Mouse (Mus musculus): ENCODE results near the gene Bbox1. TPM values are rescaled to one million over a fixed set of nuclear protein-coding genes. Genes with fewer than 3 reads are reported as not detected.

Bbox1 gene
- not detected in 2 replicates for polyA plus RNA-seq (2016; fragmentation: Nextera tagmentation; extraction: Ambion mirVana)

DNA sequence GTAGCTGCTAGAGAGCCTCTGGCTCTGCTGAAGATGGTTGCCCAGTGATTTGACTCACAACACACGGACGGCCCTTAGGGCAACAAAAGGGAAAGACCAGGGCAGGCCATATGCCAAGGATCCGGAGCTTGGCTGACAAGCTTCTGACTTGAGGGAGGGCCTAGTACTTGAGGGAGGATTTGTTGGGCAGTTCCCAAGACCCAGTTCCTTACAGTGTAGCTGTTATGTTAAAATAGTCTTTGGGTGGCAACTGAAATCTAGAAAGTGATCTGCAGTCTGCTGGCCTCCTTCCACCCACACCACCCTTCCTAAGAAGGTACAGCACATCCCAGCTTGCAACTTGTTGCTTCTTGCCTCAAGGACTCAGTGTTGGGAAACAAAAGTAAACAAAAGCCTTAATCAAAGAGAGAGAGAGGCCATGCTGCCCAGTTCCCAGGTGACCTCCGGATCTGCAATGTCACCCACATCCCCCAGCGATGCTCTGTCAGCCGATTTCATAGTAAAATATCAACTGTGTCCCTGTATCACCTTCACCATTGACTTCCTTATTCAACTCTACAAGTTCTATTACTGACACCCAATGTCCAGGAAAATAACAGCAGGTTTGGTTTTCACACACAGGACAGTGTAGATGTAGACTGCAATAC, at the start of gene Bbox1:
Bbox1 (minus strand) TSS at position 52 of the 647 bp plus-strand sequence.
- WGBS = 84% methylated on average over 6 of the region's 6 CpGs
- no peaks in the 10 kb centered on the region for H3K27me3 ChIP-seq (ENCODE audit: insufficient read depth, poor library complexity, severe bottlenecking)
- no peak within 1 kb of the TSS for H3K27ac ChIP-seq
- DNase-seq (ENCODE audit: low spot score) = no peak
- H3K9me3 ChIP-seq = no peaks in the 10 kb centered on the region
- no peaks in the 10 kb centered on the region for H3K36me3 ChIP-seq
- no peaks in the 10 kb centered on the region for H3K4me1 ChIP-seq (replicated peaks)
- H3K4me3 ChIP-seq = no peak within 1 kb of the TSS

DNA sequence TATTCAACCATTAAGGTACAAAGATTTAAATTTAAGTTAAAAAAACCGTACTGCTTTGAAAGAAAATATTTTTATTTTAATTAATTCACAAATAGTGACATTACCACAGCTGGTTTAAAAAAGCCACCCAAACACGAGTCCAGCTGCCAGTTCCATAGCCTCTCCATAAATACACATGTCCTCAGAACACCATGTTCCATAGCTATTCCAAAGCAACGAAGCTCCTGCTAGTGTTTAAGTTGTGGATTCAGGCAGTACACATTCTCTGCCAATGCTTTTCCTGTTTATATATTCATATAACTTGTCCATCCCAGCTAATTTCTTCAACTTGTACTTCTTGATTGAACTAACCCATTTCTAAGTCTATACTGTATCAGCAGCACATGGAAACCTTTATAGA, 49.5 kb upstream of the Bbox1 start:
- Histone ChIP-seq H3K36me3 (no peaks in the 10 kb centered on the region), H3K4me1 (replicated peaks) (peaks cover 25% of the 10 kb centered on the region), H3K27ac (no peak overlapping the region), H3K9me3 (no peaks in the 10 kb centered on the region), H3K4me3 (no peak overlapping the region), H3K27me3 (ENCODE audit: insufficient read depth, poor library complexity, severe bottlenecking) (peaks cover 6% of the 10 kb centered on the region)
- WGBS = 83% methylated on average over 3 of the region's 3 CpGs
- DNase-seq (ENCODE audit: low spot score) = no peak

DNA sequence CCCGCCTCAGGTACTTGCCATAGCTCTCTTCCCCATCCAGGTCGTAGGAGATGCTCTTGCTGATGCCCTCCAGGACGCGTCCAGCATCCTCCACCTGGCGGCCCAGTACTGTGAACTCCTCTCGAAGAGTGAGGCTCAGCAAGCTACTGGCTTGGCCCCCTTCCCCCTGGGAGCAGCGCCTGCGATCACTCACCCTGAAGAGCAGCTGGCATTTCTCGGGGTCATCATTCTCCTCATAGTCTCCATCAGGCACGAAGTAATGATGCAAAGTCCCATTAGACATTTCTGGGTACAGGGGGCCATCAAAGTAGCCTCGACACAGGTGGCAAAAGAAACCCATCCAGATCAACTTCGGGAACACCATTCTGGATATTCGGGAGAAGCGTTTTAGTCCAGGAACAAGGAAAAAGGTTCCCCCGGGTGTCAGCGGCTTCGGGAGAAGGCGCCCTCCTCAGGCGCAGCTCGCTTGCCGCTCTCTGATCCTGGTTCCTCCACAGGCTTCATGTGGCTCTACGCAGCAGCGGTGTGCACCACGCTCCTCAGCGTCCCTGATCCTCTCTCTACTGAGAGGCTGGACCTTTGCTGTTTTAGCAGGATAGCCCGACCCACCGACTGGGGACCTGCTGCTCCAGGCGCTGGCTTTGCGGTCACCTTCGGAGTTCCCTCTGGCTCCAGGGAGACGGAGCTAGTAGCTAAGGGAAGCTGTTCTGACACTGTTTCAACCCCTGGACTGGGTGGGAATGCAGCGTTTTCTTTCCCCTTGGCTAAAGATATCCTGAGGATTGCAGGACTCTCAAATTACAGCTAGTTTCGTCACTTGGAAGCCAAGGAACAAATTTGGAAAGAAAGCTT, 48.3 kb upstream of the Bbox1 start, which contains the start of gene Fibin:
Fibin (minus strand) TSS at position 752 of the 852 bp plus-strand sequence.
- 2% methylated on average over 33 of the region's 33 CpGs for WGBS
- Histone ChIP-seq H3K4me3 (peak within 1 kb of the TSS; percentile 59), H3K27me3 (ENCODE audit: insufficient read depth, poor library complexity, severe bottlenecking) (peaks cover 6% of the 10 kb centered on the region), H3K9me3 (no peaks in the 10 kb centered on the region), H3K27ac (peak within 1 kb of the TSS; percentile 81), H3K36me3 (no peaks in the 10 kb centered on the region), H3K4me1 (replicated peaks) (peaks cover 25% of the 10 kb centered on the region)
- DNase-seq (ENCODE audit: low spot score) = peak; percentile 65

DNA sequence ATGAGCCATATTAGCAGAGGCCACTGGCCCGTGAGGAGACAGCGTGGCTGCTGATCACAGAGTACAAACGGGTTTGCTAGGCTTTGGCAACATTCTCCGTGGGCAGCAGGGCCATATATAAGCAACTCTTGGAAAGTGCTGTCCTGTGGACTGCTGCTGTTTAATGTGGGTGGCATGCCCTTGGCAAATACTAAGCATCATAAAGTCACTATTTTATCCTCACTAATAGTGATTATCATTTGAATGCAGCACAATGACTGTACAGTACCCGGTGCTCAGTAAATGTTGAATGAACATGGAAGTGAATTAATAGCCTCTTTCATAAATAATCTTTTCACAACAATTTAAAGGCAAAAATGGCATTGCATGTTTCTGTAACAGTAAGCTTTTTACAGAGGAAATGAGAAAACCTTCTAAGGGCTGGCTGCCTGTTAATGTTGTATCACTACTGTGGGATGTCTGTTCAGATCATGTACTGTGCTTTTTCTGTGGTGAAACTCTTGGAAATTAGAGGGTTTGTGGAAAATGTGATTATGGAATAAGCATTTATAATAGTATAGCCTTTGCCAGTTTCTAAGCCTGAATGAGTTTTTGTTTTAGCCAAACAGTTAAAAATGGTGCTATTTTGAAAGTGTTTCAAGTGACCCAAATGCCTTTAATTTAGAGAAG, 39.1 kb upstream of the Bbox1 start:
- Histone ChIP-seq H3K4me3 (no peak overlapping the region), H3K4me1 (replicated peaks) (peaks cover 5% of the 10 kb centered on the region), H3K36me3 (no peaks in the 10 kb centered on the region), H3K27ac (no peak overlapping the region), H3K27me3 (ENCODE audit: insufficient read depth, poor library complexity, severe bottlenecking) (no peaks in the 10 kb centered on the region), H3K9me3 (no peaks in the 10 kb centered on the region)
- no peak for DNase-seq (ENCODE audit: low spot score)
- 88% methylated on average over 5 of the region's 5 CpGs for WGBS

DNA sequence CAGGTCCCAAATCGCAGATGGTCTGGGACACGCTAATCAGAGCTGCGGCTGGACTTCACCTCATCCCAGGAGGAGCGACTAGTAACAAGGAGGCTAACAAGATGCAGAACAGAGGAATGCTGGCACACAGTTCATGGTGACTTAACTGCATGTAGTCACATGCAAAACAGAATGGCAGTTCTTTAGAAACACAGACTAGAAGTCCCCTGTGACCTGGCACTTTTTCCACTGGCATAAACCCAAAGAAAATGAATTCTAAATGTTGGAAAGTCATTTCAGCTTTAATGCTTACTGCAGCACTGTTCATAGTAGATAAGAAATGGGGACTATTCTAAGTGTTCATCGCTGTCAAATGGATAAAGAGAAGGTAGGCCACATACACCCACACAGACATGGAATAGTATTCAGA, 37.5 kb upstream of the Bbox1 start:
- Histone ChIP-seq H3K4me3 (no peak overlapping the region), H3K27ac (no peak overlapping the region), H3K9me3 (no peaks in the 10 kb centered on the region), H3K4me1 (replicated peaks) (peaks cover 5% of the 10 kb centered on the region), H3K27me3 (ENCODE audit: insufficient read depth, poor library complexity, severe bottlenecking) (no peaks in the 10 kb centered on the region), H3K36me3 (no peaks in the 10 kb centered on the region)
- 40% methylated on average over 5 of the region's 5 CpGs for WGBS
- no peak for DNase-seq (ENCODE audit: low spot score)

DNA sequence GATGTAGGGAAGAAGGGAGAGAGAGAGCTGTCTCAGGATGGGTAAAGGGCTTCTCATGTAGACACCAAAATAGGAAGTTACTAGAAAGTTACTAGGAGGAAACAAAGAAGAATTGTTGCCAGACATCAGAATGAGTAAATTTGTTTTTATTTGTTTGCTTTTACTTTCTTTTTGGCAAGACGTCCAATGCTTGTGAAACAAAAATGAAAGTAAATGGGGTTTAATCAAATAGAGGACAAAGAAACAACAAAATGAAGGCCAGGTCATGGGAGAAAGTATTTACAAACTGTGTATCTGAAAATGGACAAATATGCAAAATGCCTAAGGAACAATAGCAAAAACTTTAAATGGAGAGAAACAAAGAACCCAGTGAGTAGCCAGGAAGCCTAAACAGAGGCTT, 37.0 kb upstream of the Bbox1 start:
- Histone ChIP-seq H3K4me1 (replicated peaks) (peaks cover 5% of the 10 kb centered on the region), H3K27me3 (ENCODE audit: insufficient read depth, poor library complexity, severe bottlenecking) (no peaks in the 10 kb centered on the region), H3K4me3 (no peak overlapping the region), H3K27ac (no peak overlapping the region), H3K36me3 (no peaks in the 10 kb centered on the region), H3K9me3 (no peaks in the 10 kb centered on the region)
- DNase-seq (ENCODE audit: low spot score) = no peak
- 52% methylated on average over 1 of the region's 1 CpGs for WGBS

DNA sequence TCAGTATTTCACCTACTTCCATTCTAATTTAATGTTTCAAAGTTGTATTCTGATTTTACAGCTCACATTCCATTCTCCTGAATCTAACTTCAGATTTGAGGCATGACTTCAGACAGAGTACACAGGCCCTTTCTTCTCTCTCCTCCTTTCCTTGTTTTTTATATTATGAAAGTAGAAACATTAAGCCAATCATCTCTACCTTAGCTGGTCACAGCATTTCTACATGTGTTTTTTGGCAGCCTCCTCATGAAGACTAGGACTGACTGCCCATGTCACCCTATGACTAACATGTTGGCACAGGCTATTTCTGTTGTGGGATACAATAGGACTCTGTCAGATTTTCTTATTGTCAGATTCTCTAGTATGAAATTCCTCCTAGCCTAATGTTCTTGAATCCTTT, 14.6 kb upstream of the Bbox1 start:
- no peaks in the 10 kb centered on the region for H3K4me1 ChIP-seq (replicated peaks)
- H3K36me3 ChIP-seq = no peaks in the 10 kb centered on the region
- H3K4me3 ChIP-seq = no peak overlapping the region
- H3K27me3 ChIP-seq (ENCODE audit: insufficient read depth, poor library complexity, severe bottlenecking) = no peaks in the 10 kb centered on the region
- no peak for DNase-seq (ENCODE audit: low spot score)
- H3K27ac ChIP-seq = no peak overlapping the region
- no peaks in the 10 kb centered on the region for H3K9me3 ChIP-seq

DNA sequence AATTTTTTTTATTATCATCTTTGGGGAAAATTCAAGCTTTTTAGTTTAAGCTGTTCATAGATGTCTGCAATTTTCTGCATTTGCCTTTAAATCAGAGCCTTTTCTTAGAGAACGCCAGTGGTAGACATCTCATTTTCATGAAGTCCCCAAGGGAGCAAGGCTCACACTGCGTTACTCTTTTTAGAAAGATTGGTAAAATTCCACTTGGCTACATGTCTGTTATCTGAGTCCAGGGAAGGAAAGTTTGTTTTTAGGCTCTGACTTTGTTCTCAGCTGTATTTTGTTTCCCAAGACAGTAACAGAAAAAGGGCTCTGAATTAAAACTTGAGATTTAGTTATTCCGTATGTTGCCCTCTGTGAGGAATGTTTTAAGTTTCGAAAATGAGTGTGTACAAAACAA, 5.6 kb upstream of the Bbox1 start:
- no peak for DNase-seq (ENCODE audit: low spot score)
- WGBS = 73% methylated on average over 4 of the region's 4 CpGs
- Histone ChIP-seq H3K27ac (no peak overlapping the region), H3K9me3 (no peaks in the 10 kb centered on the region), H3K4me1 (replicated peaks) (no peaks in the 10 kb centered on the region), H3K27me3 (ENCODE audit: insufficient read depth, poor library complexity, severe bottlenecking) (no peaks in the 10 kb centered on the region), H3K36me3 (no peaks in the 10 kb centered on the region), H3K4me3 (no peak overlapping the region)

DNA sequence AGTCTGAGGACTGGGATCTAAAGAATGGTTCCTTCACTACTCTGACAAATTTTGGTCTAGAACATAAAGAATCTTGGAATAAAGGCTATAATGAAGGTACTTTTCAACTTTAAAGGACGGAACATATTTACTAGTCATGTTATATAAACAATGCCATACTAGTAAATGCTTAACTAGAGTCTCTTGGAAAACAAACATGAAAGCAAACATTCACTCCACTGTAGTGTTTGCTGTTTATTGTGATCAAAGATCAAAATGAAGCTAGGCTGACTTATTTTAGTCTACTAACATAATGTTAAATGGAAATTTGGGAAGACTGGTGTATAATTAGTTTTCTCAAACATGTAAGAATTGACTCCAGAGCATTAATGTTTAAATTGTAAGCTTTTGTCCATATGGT, 4.9 kb upstream of the Bbox1 start:
- H3K27ac ChIP-seq = no peak overlapping the region
- no peaks in the 10 kb centered on the region for H3K4me1 ChIP-seq (replicated peaks)
- H3K36me3 ChIP-seq = no peaks in the 10 kb centered on the region
- no peaks in the 10 kb centered on the region for H3K9me3 ChIP-seq
- H3K27me3 ChIP-seq (ENCODE audit: insufficient read depth, poor library complexity, severe bottlenecking) = no peaks in the 10 kb centered on the region
- WGBS = 86% methylated on average over 1 of the region's 1 CpGs
- no peak for DNase-seq (ENCODE audit: low spot score)
- no peak overlapping the region for H3K4me3 ChIP-seq

DNA sequence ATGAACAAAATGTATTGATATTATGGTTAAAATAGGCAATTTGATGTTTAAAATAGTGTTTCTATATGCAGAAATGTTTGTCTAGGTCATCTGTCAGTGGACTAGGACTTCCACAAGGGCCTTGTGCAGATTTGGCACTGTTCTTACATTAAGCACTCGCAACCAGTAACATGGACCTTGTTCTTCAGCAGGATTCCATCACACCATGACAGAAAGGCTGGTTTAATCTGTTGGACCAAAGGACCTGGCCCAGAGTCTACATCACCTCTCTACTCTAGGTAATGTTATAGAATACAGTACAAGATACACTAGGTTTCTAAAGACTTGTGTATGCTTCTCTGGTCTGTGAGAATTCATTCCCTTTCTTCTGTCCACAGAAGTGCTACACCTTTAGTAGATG, 4.4 kb upstream of the Bbox1 start:
- Histone ChIP-seq H3K27me3 (ENCODE audit: insufficient read depth, poor library complexity, severe bottlenecking) (no peaks in the 10 kb centered on the region), H3K36me3 (no peaks in the 10 kb centered on the region), H3K27ac (no peak overlapping the region), H3K4me3 (no peak overlapping the region), H3K4me1 (replicated peaks) (no peaks in the 10 kb centered on the region), H3K9me3 (no peaks in the 10 kb centered on the region)
- WGBS = 93% methylated on average over 1 of the region's 1 CpGs
- DNase-seq (ENCODE audit: low spot score) = no peak

DNA sequence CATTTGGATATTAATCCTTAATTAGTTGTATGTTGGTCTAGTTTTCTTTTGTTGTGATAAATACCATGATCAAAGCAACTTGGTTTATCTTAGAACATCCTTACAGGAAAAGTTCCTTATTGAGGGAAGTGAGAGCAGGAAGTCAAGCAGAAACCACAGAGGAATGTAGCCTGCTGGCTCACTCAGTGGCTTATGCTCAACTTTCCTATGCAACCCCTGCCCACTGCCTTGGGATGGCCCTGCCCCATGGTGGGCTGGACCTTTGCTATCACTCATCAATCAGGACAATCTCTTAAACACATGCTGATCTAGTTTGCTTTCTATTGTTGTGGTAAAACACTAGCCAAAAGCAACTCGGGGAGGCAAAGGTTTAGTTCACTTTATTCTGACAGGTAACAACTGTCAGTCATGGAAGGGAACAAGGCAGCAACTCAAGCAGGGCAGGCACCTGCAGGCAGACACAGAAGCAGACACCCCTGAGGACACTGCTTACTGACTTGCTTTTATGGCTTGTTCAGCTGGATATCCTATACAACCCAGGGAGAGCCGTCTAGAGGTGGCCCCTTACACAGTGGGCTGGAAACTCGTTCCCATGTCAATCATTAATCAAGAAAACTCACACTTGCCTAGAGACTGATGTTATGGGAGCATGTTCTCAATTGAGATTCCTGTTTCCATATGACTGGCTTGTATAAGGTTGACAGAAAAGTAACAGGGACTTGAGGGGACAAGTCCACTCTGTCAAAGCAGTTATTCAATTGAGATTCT, 1.9 kb upstream of the Bbox1 start:
- Histone ChIP-seq H3K4me1 (replicated peaks) (no peaks in the 10 kb centered on the region), H3K9me3 (no peaks in the 10 kb centered on the region), H3K36me3 (no peaks in the 10 kb centered on the region), H3K27me3 (ENCODE audit: insufficient read depth, poor library complexity, severe bottlenecking) (no peaks in the 10 kb centered on the region), H3K27ac (no peak overlapping the region), H3K4me3 (no peak overlapping the region)
- no peak for DNase-seq (ENCODE audit: low spot score)
- 23% methylated on average over 3 of the region's 3 CpGs for WGBS

DNA sequence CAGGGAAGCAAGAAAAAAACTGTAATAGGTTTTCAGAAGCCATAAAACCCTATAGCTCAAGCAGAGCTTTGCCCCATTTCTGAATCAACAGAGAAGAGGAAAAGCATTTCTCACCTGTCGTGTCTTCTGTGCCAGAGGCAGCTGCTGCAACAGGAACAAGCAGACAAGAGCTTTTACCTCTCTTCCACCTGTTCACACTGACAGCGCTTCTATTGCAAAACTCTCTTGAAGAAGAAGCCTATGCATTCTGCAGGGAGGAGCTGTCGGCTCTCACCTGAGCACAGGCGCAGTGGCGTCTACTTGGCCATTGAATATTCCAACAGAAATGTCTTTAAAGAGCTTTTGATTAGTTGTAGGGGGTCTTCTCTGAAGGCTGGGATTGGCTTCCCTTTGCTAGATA, 286 bp downstream of the Bbox1 start:
- Histone ChIP-seq H3K36me3 (no peaks in the 10 kb centered on the region), H3K4me3 (no peak overlapping the region), H3K27ac (no peak overlapping the region), H3K9me3 (no peaks in the 10 kb centered on the region), H3K27me3 (ENCODE audit: insufficient read depth, poor library complexity, severe bottlenecking) (no peaks in the 10 kb centered on the region), H3K4me1 (replicated peaks) (no peaks in the 10 kb centered on the region)
- 90% methylated on average over 5 of the region's 5 CpGs for WGBS
- no peak for DNase-seq (ENCODE audit: low spot score)

All from hindbrain, embryonic 10.5 days (tissue).